Mouse (Mus musculus): ENCODE measurements around the gene Lin28a.

Lin28a gene

GRCm38 (mm10) chr4:133969114-133969770, 49.4 kb downstream of the Lin28a start:
- ChIA-PET POLR2A (interaction anchor here in 3 of 4 experiments (0.6 to 12.7 kb wide), 36 partner anchors 8 to 218 kb away, joined by 3 to 222 read pairs (median 5); partner anchors contain the start of genes Cep85 (in 1 of the 3) and Sh3bgrl3 (in 1 of the 3)), CTCF (interaction anchor here in 2 of 4 experiments (0.5 to 0.6 kb wide), 2 partner anchors 159 to 479 kb away, joined by 3 to 4 read pairs; partner anchors contain the start of gene Sh3bgrl3 (in 1 of the 2))

- ChIA-PET CTCF (interaction anchor here in 3 of 4 experiments (0.5 to 1.1 kb wide), 4 partner anchors 44 to 479 kb away, joined by 3 to 5 read pairs (median 3); no protein-coding TSS in a partner anchor), POLR2A (interaction anchor here (0.6 to 12.7 kb wide), 57 partner anchors 7 to 378 kb away, joined by 3 to 222 read pairs (median 4); partner anchors contain the start of genes Cep85 (in 2 of the 4), Dhdds (in 1 of the 4), Pigv (in 1 of the 4) and Sh3bgrl3 (in 1 of the 4))
Observed at GRCm38 (mm10) chr4:133968150-133968921, 50.3 kb downstream of the Lin28a start, which contains the start of gene Hmgn2. TSS of gene Hmgn2 (minus strand) at chr4:133968650.

GRCm38 (mm10) chr4:133967866-133968149, 50.8 kb downstream of the Lin28a start:
- ChIA-PET POLR2A (interaction anchor here (0.5 to 12.7 kb wide), 51 partner anchors 9 to 897 kb away, joined by 3 to 222 read pairs (median 5); partner anchors contain the start of genes Cep85 (in 2 of the 4), Dhdds (in 1 of the 4), Pigv (in 1 of the 4) and Rhd (in 1 of the 4)), CTCF (interaction anchor here in 3 of 4 experiments (0.8 to 1.3 kb wide), 4 partner anchors 57 to 75 kb away, joined by 3 to 5 read pairs (median 3); no protein-coding TSS in a partner anchor)

- ChIA-PET POLR2A (interaction anchor here (0.5 to 12.7 kb wide), 82 partner anchors 8 to 1743 kb away, joined by 3 to 222 read pairs (median 4); partner anchors contain the start of genes Cep85 (in 2 of the 4), Sh3bgrl3 (in 2 of the 4), Crybg2 (in 1 of the 4) and Gpatch3 (in 1 of the 4)), CTCF (interaction anchor here (0.5 to 1.8 kb wide), 8 partner anchors 34 to 68 kb away, joined by 3 to 7 read pairs (median 4); no protein-coding TSS in a partner anchor)
Observed at GRCm38 (mm10) chr4:133967138-133967865, 51.3 kb downstream of the Lin28a start.

GRCm38 (mm10) chr4:133966271-133966940, 52.2 kb downstream of the Lin28a start:
- ChIA-PET POLR2A (interaction anchor here (0.5 to 12.7 kb wide), 68 partner anchors 8 to 1744 kb away, joined by 3 to 222 read pairs (median 4); partner anchors contain the start of genes Cep85 (in 2 of the 4), Sh3bgrl3 (in 2 of the 4), Crybg2 (in 1 of the 4) and Gpatch3 (in 1 of the 4)), CTCF (interaction anchor here in 3 of 4 experiments (0.6 to 1.8 kb wide), 4 partner anchors 33 to 69 kb away, joined by 3 to 7 read pairs (median 4); no protein-coding TSS in a partner anchor)

GRCm38 (mm10) chr4:133962566-133962965, 56.1 kb downstream of the Lin28a start:
- CTCF ChIA-PET, result interaction anchor here in 2 of 4 experiments (0.7 to 1.7 kb wide), 3 partner anchors 50 to 468 kb away, joined by 3 to 9 read pairs (median 4); no protein-coding TSS in a partner anchor
- POLR2A ChIA-PET, result interaction anchor here (0.6 to 12.7 kb wide), 32 partner anchors 9 to 716 kb away, joined by 3 to 222 read pairs (median 4); partner anchors contain the start of genes Rps6ka1 (in 1 of the 4) and Sh3bgrl3 (in 1 of the 4)

GRCm38 (mm10) chr4:133958884-133959283, 59.8 kb downstream of the Lin28a start:
- ChIA-PET CTCF (interaction anchor here in 1 of 4 experiments (0.6 kb wide), 1 partner anchor 136 kb away, joined by 6 read pairs; no protein-coding TSS in a partner anchor), POLR2A (interaction anchor here in 3 of 4 experiments (0.6 to 12.7 kb wide), 16 partner anchors 8 to 405 kb away, joined by 3 to 222 read pairs (median 4); partner anchors contain the start of genes Hmgn2 (in 2 of the 3), Nr0b2 (in 1 of the 3) and Rps6ka1 (in 1 of the 3))

- CTCF ChIA-PET, result interaction anchor here (0.6 to 1.2 kb wide), 13 partner anchors 11 to 1719 kb away, joined by 3 to 11 read pairs (median 4); partner anchors contain the start of gene Cep85 (in 1 of the 4)
- POLR2A ChIA-PET, result interaction anchor here (0.5 to 14.5 kb wide), 68 partner anchors 7 to 1443 kb away, joined by 3 to 222 read pairs (median 4); partner anchors contain the start of genes Hmgn2 (in 3 of the 4), Atpif1 (in 1 of the 4), Cep85 (in 1 of the 4) and Pdik1l (in 1 of the 4)
Observed at GRCm38 (mm10) chr4:133956358-133956757, 62.3 kb downstream of the Lin28a start.

Measured in embryonic stem cell, embryonic (primary cell).